Mouse (Mus musculus) C2C12 (cell line): Measurements from ENCODE around the gene Mertk. TPM values are rescaled to one million over a fixed set of nuclear protein-coding genes. Genes with fewer than 3 reads are reported as not detected.

Source experiments
- H3K27me3 ChIP-seq: one replicate; pipeline ENCODE4 v1.6.1; 2011; ENCODE audit not compliant: control insufficient read depth, insufficient read depth, insufficient read length
- H3K36me3 ChIP-seq: one replicate; pipeline ENCODE4 v1.6.1; 2011; ENCODE audit not compliant: control insufficient read depth, insufficient read depth
- H3K4me3 ChIP-seq: one replicate; pipeline ENCODE4 v1.5.1; 2011; ENCODE audit warnings: mild to moderate bottlenecking, control low read depth; ENCODE audit not compliant: poor library complexity, insufficient read depth, severe bottlenecking
- H3K79me2 ChIP-seq: one replicate; pipeline ENCODE4 v1.6.1; 2011; ENCODE audit not compliant: control insufficient read depth, insufficient read depth
- H3K79me3 ChIP-seq: one replicate; pipeline ENCODE4 v1.6.1; 2011; ENCODE audit warnings: low read depth, control low read depth
- H3ac ChIP-seq: one replicate; pipeline ENCODE3; 2011; ENCODE audit warnings: low read depth; ENCODE audit not compliant: control insufficient read depth, insufficient read length
- CEBPB ChIP-seq: IDR thresholded peaks from one replicate; pipeline ENCODE4 v1.6.1; 2011; ENCODE audit warnings: low read depth, mild to moderate bottlenecking, control low read depth, moderate library complexity
- CTCF ChIP-seq: IDR thresholded peaks from one replicate; pipeline ENCODE4 v1.5.1; 2011; ENCODE audit not compliant: control insufficient read depth, insufficient read depth, insufficient read length
- FOSL1 ChIP-seq: IDR thresholded peaks from one replicate; pipeline ENCODE4 v1.8.0; 2011; ENCODE audit warnings: mild to moderate bottlenecking, low read length; ENCODE audit not compliant: poor library complexity, insufficient read depth, severe bottlenecking
- MAX ChIP-seq: IDR thresholded peaks from one replicate; pipeline ENCODE4 v1.6.1; 2011; ENCODE audit warnings: mild to moderate bottlenecking, control low read depth
- MYOD1 ChIP-seq: IDR thresholded peaks from one replicate; pipeline ENCODE4 v1.6.1; 2011; ENCODE audit warnings: low read depth; ENCODE audit not compliant: control insufficient read depth, insufficient read length
- MYOG ChIP-seq: IDR thresholded peaks from one replicate; pipeline ENCODE4 v1.6.1; 2011; ENCODE audit not compliant: control insufficient read depth, insufficient read length; ENCODE audit errors: extremely low read depth
- USF1 ChIP-seq: IDR thresholded peaks from one replicate; pipeline ENCODE4 v1.6.1; 2011; ENCODE audit warnings: low read depth, mild to moderate bottlenecking, control low read depth, moderate library complexity
- polyA plus RNA-seq: library from polyadenylated mRNA; unstranded; fragments of >200 nt; fragmentation: generic; extraction: Trizol; gene quantifications from one replicate; pipeline ENCODE4 v1.2.1, GENCODE M21; 2012; ENCODE audit warnings: missing spikeins

Gene Mertk
- polyA plus RNA-seq, 1 experiment: 4.0 TPM

GRCm38 (mm10) chr2:128714724-128715241 lies 16.0 kb downstream of the Mertk start:
- H3K4me3 ChIP-seq: no peak overlapping the region

GRCm38 (mm10) chr2:128715979-128716378 lies 17.2 kb downstream of the Mertk start:
- peaks cover 4% of the 10 kb centered on the region for H3K79me2 ChIP-seq
- H3K79me3 ChIP-seq: no peaks in the 10 kb centered on the region
- TF ChIP-seq MYOD1 (no peak), MYOG (no peak), MAX (no peak), CTCF (no peak), CEBPB (no peak), FOSL1 (no peak), USF1 (no peak)
- no peak overlapping the region for H3K4me3 ChIP-seq
- no peak overlapping the region for H3ac ChIP-seq
- H3K27me3 ChIP-seq: no peaks in the 10 kb centered on the region
- no peaks in the 10 kb centered on the region for H3K36me3 ChIP-seq

More at GRCm38 (mm10) chr2:128714724-128715241, 16.0 kb downstream of the Mertk start:
- TF ChIP-seq FOSL1 (no peak), CEBPB (no peak), USF1 (no peak), MYOG (no peak), MAX (no peak), CTCF (no peak)
- Histone ChIP-seq H3K27me3 (no peaks in the 10 kb centered on the region), H3K36me3 (no peaks in the 10 kb centered on the region), H3ac (no peak overlapping the region), H3K79me3 (no peaks in the 10 kb centered on the region), H3K79me2 (peaks cover 4% of the 10 kb centered on the region)

GRCm38 (mm10) chr2:128719380-128719779 lies 20.6 kb downstream of the Mertk start:
- TF ChIP-seq MYOG (no peak), USF1 (no peak), MAX (no peak), FOSL1 (no peak), CEBPB (no peak), MYOD1 (no peak), CTCF (no peak)
- H3K4me3 ChIP-seq: no peak overlapping the region
- H3K79me3 ChIP-seq: no peaks in the 10 kb centered on the region
- H3K36me3 ChIP-seq: no peaks in the 10 kb centered on the region
- no peaks in the 10 kb centered on the region for H3K27me3 ChIP-seq
- no peak overlapping the region for H3ac ChIP-seq
- no peaks in the 10 kb centered on the region for H3K79me2 ChIP-seq

- H3K79me2 ChIP-seq: no peaks in the 10 kb centered on the region
- H3ac ChIP-seq: no peak overlapping the region
- no peaks in the 10 kb centered on the region for H3K79me3 ChIP-seq
- no peak overlapping the region for H3K4me3 ChIP-seq
- no peaks in the 10 kb centered on the region for H3K27me3 ChIP-seq
- TF ChIP-seq USF1: no peak
- no peak for TF ChIP-seq CTCF
- no peak for TF ChIP-seq MYOD1
- no peak for TF ChIP-seq FOSL1
- TF ChIP-seq MYOG: no peak
- no peak for TF ChIP-seq CEBPB
- no peaks in the 10 kb centered on the region for H3K36me3 ChIP-seq
Observed at GRCm38 (mm10) chr2:128722106-128722710, 23.5 kb downstream of the Mertk start.

GRCm38 (mm10) chr2:128726067-128726466 lies 27.3 kb downstream of the Mertk start:
- no peaks in the 10 kb centered on the region for H3K36me3 ChIP-seq
- no peaks in the 10 kb centered on the region for H3K79me2 ChIP-seq
- H3K79me3 ChIP-seq: no peaks in the 10 kb centered on the region
- no peak for TF ChIP-seq USF1
- TF ChIP-seq MAX: no peak
- TF ChIP-seq MYOD1: no peak
- TF ChIP-seq FOSL1: no peak
- TF ChIP-seq CTCF: no peak
- TF ChIP-seq CEBPB: no peak
- TF ChIP-seq MYOG: no peak
- no peak overlapping the region for H3ac ChIP-seq
- H3K4me3 ChIP-seq: no peak overlapping the region
- no peaks in the 10 kb centered on the region for H3K27me3 ChIP-seq
